Mouse (Mus musculus) brain, adult 2 months (tissue): ENCODE measurements around the gene Ccdc86.

Experiments used
- DNase-seq: peaks from one replicate; pipeline ENCODE4 v3.0.0; 2011; ENCODE audit warnings: low read depth, low spot score

The Ccdc86 gene

GRCm38 (mm10) chr19:10949558-10949957 lies 492 bp upstream of the Ccdc86 start:
- no peak for DNase-seq

GRCm38 (mm10) chr19:10948416-10948815 lies 650 bp downstream of the Ccdc86 start:
- DNase-seq, result no peak

GRCm38 (mm10) chr19:10947219-10947618 lies 1.8 kb downstream of the Ccdc86 start:
- DNase-seq, result no peak

- peak; percentile 29 for DNase-seq
These were observed 2.6 kb downstream of the Ccdc86 start for GRCm38 (mm10) chr19:10946506-10946905.

GRCm38 (mm10) chr19:10943955-10944354 lies 5.1 kb downstream of the Ccdc86 start:
- no peak for DNase-seq

- DNase-seq, result peak; percentile 48
These were observed 8.1 kb downstream of the Ccdc86 start for GRCm38 (mm10) chr19:10940801-10941457.

GRCm38 (mm10) chr19:10940097-10940800 lies 8.8 kb downstream of the Ccdc86 start:
- peak; percentile 89 for DNase-seq

DNA sequence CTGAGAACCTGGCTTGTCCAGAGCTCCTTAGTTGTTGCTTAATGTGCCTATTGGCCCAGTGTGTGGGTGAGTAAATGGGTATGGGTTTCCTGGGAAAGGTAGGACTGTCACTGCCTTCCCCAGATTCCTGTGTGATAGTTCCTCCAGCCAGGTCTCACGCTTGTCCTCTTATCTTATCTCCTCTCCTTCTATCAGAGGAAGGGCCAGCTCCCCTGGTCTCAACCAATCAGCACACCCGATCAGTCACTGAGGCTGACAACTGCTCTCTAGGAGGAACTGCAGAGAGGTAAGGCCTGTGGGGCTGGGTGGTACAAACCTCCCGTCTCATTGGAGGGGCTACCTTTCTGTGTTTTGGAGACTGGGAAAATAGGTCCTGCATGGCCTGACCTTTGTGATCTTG lies 10.3 kb downstream of the Ccdc86 start:
- no peak for DNase-seq

GRCm38 (mm10) chr19:10937110-10937563 lies 11.9 kb downstream of the Ccdc86 start, which contains the start of gene Ptgdr2:
Gene Ptgdr2, plus strand, starts transcription at chr19:10937160.
- no peak for DNase-seq

DNA sequence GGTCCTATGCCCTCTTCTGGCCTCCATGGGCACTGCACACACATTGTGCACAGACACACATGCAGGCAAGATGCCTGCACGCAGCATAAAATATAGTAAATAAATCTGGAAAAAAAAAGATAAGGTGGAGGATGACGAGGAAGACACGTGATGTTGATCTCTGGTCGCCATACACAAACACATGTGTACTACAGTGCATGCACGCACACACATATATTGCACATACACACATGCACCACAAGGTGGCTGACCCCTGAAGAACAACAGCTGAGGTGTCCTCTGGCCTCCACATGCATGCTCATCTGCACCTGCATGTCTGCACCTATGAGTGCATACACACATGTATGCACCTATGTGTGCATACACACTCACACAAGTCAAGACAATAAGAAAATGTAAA lies 13.0 kb downstream of the Ccdc86 start:
- DNase-seq, result no peak

DNA sequence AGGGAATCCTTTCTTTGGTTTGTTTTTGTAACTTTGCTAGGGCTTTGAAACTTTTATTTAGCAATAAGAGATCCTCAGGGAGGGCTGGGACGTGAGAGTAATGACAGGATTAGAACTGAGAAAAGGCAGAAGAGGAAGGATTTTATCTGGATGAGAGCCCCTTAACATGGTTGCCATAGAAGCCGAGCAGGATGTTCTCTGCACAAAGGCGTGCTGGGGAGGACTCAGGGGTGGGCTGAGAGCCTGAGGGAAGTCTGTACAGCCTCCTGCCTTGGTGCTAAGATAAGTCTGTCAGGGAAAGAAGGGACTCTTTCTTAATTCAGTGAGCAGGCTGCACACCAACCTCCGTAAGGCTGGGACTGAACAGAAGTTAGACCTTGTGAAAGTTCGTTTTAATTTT lies 14.0 kb downstream of the Ccdc86 start:
- DNase-seq, result peak; percentile 41

DNA sequence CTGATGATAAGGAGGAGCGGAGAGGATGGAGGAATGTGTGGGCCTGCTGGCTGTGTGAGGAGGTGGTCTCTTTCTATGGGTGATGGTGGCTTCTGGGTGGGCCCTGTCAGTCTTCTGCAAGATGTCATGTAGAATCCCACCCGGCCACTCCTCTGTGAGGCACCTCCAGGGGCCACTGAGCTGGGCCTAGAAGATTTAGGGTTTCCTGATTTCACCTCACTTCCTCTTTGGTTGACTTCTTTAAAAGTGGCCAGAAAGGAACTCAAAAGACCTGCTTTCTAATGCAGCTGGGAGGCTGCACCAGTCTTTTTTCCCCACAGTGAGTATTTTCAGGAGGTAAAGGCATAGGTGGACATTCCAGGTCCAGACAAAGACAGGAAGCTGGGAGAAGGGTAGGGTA lies 18.4 kb downstream of the Ccdc86 start:
- DNase-seq, result no peak

DNA sequence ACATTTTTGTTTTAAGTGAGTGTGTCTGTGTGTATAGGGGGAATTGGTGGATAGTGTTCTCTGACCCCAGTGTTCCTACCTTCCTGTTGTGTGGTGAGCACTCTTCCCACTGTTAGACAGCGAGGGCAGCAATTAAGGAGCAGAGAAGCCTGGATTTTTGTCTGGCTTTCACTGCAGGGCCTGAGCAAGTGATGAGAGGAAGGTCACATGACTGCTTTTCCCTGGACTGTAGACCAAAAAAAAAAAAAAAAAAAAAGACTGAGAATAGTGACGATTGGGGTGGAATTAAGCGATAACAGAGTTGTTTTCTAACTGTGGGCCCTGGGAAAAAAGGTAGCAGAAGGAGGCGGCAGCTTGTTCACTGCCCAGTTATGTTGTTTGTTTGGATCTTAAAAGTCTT lies 22.4 kb downstream of the Ccdc86 start:
- DNase-seq, result no peak

DNA sequence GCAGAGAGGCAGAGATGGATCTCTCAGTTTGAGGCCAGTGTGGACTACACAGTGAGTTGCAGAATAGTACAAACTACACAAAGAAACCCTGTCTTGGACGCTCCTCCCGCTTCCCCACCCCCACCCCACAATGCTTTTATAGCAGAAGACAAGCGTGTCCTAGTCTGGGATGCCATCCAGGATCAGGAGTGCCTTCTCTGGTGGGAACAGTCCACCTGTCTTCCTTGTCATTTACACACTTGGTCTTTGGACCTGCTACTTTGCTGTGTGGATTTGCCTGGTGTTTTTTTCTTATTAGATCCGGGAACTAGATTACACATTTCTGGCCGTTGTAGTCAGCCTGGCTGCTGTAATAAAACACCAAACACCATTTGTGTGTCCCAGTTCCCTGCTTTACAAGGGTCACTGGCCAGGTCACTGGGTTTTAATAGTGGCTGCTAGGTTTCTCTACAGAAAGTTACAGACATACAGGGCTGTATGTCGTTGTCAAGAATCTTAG lies 22.9 kb downstream of the Ccdc86 start:
- no peak for DNase-seq

- no peak for DNase-seq
These were observed 24.8 kb downstream of the Ccdc86 start for GRCm38 (mm10) chr19:10924220-10924619.

DNA sequence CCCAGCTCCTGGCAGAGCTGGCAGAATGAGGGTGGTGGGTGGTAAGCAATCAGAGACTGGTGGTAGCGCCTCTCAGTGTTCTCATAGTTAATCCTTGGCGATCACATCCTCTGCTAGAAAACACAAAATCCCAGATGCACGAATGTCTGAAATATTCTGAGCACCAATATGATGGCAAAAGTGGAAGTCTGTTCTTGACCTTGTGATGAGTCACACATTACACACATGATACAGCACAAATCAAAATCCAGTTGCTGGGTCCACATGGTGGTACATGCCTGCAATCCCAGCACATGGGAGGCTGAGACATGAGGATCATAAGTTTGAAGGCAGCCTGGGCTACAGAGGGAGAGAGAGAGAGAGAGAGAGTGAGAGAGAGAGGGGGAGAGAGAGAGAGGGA lies 28.0 kb downstream of the Ccdc86 start:
- DNase-seq, result no peak

- DNase-seq, result no peak
These were observed 28.5 kb downstream of the Ccdc86 start, which contains the start of gene Zp1 for GRCm38 (mm10) chr19:10920532-10920931. Gene Zp1, minus strand, starts transcription at chr19:10920632.

- peak; percentile 23 for DNase-seq
These were observed 30.6 kb downstream of the Ccdc86 start for GRCm38 (mm10) chr19:10918321-10918991.

GRCm38 (mm10) chr19:10916506-10916905 lies 32.6 kb downstream of the Ccdc86 start:
- DNase-seq, result no peak

- no peak for DNase-seq
These were observed 34.2 kb downstream of the Ccdc86 start for GRCm38 (mm10) chr19:10914870-10915269.

DNA sequence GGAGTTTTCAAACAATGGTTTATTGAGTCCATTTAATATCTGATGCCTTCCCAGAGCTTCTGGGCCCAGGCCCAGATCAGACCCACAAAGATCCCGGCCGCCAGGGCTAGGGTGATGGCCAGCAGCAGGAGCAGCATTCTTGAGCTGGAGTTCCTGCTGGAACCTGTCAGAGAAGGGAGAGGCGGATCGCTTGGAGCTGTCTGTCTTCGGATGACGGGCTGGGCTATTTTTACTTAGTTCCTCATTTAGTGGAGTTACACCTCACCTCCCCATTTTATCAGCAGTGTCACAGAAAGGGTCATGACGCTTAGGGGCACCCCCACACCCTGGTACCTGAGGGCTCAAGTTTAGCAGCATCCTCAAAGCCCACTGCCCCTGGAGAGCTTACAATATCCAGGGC lies 34.8 kb downstream of the Ccdc86 start:
- DNase-seq, result no peak

DNA sequence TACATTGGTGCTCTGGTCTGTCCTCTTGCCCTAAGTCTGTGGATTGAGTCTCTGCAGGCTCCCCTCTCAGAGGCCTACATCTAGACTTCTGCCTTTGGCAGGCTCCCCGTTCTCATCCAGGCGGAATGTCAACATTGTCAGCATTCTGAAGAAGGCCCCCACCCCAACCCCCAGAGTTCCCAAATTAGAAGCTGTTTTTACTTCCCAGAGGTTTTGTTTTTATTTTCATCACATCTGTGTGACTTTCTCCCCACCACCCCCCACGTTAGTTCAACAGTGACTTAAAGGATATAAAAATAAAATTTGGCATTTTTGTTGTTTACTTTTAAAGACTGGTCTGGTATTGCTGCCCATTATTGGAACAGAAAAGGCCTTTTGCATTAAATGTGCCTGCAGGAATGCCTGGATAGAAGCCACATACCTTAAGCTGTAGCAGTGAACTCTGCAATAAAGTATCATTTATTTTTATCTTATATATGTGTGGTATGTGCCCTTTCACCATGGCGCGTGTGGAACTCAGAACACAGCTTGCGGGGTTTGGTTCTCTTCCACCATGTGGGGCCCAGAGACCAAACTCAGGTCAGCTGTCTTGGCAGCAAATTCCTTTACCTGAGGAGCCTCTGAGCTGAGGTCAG lies 39.9 kb downstream of the Ccdc86 start:
- DNase-seq, result no peak
